Comparison of ENCODE assay signal across 8 mouse cellular contexts in the genomic region with DNA sequence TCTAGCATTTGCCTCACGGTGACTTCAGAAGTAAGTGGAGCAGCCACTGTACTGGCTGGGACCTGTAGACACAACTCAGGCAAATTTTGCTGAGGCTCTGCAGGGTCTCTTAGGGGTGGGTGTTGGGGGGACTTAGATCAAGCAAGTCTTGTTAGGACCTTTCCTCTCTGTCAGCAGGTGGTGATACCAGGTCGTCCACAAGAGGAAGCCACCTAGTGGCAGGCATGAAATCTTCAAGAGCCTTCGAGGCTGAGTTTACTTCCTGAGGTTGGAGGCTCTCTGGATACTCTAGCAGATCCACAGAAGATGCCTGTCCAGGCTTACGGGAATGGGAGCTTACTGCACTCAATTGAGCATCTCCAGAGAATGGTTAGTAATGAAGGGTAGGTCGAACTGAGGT.
DNase-seq lines count a peak whose midpoint lies in the region; ATAC-seq and TF ChIP-seq lines count a peak whose summit lies in the region.
"Had no signal": no experiment of that assay in that cellular context is flagged by ENCODE, and none has a peak within 500 bp of the region (broad histone marks: within the 10 kb centered on the region; RNA-seq: fewer than 3 reads in every experiment).

No protein-coding gene starts in this region.

- ATAC-seq in embryonic facial prominence, embryonic 14.5 days (ENCODE audit: low read depth): no peak

- H3K9ac ChIP-seq in MEL (ENCODE audit: control insufficient read depth, low read depth, low read length, poor library complexity, severe bottlenecking): no peak overlapping the region
- no peak overlapping the region for H3K9ac ChIP-seq in embryonic facial prominence, embryonic 14.5 days (ENCODE audit: low read depth, low read length)
- H3K9ac ChIP-seq: neural tube, embryonic 13.5 days had no signal

- no peak for TF ChIP-seq POLR2A in MEL (IDR thresholded peaks at IDR 0.05; ENCODE audit: control insufficient read depth in 1 of 2, insufficient read depth in 1 of 2, low read depth in 1 of 2, low read length in 2 of 2, poor library complexity in 1 of 2)

- no peak for TF ChIP-seq EP300 in MEL (IDR thresholded peaks at IDR 0.05; ENCODE audit: low read depth in 1 of 2, low read length in 2 of 2)

- DNase-seq in left cerebral cortex, adult 2 months (ENCODE audit: extremely low spot score in 1 of 2, low spot score in 2 of 2): no peak
- DNase-seq in left cerebral cortex, adult 18-20 months (ENCODE audit: low spot score in 2 of 2): no peak
- DNase-seq in MEL (ENCODE audit: low read depth, low spot score): peak; percentile 2
- peak; percentile 23 for DNase-seq in embryonic facial prominence, embryonic 14.5 days (ENCODE audit: low spot score)
- peak; percentile 39 for DNase-seq in splenic B cell, adult 2 months (ENCODE audit: low read depth, low spot score)
- no peak for DNase-seq in c-Kit-positive CD71-positive TER-119-positive erythroid progenitor cells, embryonic 14.5 days (ENCODE audit: low spot score)
- no peak for DNase-seq in testis, postnatal 10 days (ENCODE audit: low spot score)

- WGBS in embryonic facial prominence, embryonic 14.5 days: 57% methylated on average over 5 of the region's 5 CpGs

- H3K27ac ChIP-seq in left cerebral cortex, adult 2 months: no peak overlapping the region
- H3K27ac ChIP-seq in MEL (ENCODE audit: control insufficient read depth, low read depth, low read length): no peak overlapping the region
- no peak overlapping the region for H3K27ac ChIP-seq in embryonic facial prominence, embryonic 14.5 days (replicated peaks; ENCODE audit: low read depth, low read length)
- H3K27ac ChIP-seq: neural tube, embryonic 13.5 days had no signal

- TF ChIP-seq RAD21 in MEL (IDR thresholded peaks at IDR 0.05; ENCODE audit: low read depth, low read length): no peak; the same call in 1 of the 2 replicates

- no peaks in the 10 kb centered on the region for H3K4me1 ChIP-seq in MEL (ENCODE audit: control insufficient read depth in 1 of 2, insufficient read depth in 2 of 2, low read length in 2 of 2)
- H3K4me1 ChIP-seq in embryonic facial prominence, embryonic 14.5 days (ENCODE audit: control insufficient read depth, insufficient read depth, low read length): no peaks in the 10 kb centered on the region
- H3K4me1 ChIP-seq: neural tube, embryonic 13.5 days had no signal

- H3K4me2 ChIP-seq in embryonic facial prominence, embryonic 14.5 days (ENCODE audit: low read depth, low read length): no peak overlapping the region
- H3K4me2 ChIP-seq: neural tube, embryonic 13.5 days had no signal

- H3K4me3 ChIP-seq in left cerebral cortex, adult 2 months: no peak overlapping the region
- no peak overlapping the region for H3K4me3 ChIP-seq in MEL (ENCODE audit: control insufficient read depth in 1 of 2, insufficient read depth in 1 of 2, low read depth in 2 of 2, low read length in 2 of 2)
- H3K4me3 ChIP-seq in embryonic facial prominence, embryonic 14.5 days (ENCODE audit: low read depth, low read length): no peak overlapping the region
- H3K4me3 ChIP-seq: neural tube, embryonic 13.5 days had no signal

- H3K79me2 ChIP-seq in MEL (ENCODE audit: control insufficient read depth, insufficient read depth, low read length, poor library complexity): no peaks in the 10 kb centered on the region

- no peaks in the 10 kb centered on the region for H3K27me3 ChIP-seq in MEL (ENCODE audit: control insufficient read depth in 1 of 2, insufficient read depth in 2 of 2, low read length in 2 of 2)
- no peaks in the 10 kb centered on the region for H3K27me3 ChIP-seq in embryonic facial prominence, embryonic 14.5 days (replicated peaks; ENCODE audit: control insufficient read depth, insufficient read depth, low read length)
- H3K27me3 ChIP-seq in splenic B cell, adult 2 months (ENCODE audit: control insufficient read depth, insufficient read depth, low read length, poor library complexity, severe bottlenecking): no peaks in the 10 kb centered on the region
- H3K27me3 ChIP-seq: neural tube, embryonic 13.5 days had no signal

- intact Hi-C loops in left cerebral cortex, adult 2 months (cut with DNase I): no loop called here

- no peaks in the 10 kb centered on the region for H3K9me3 ChIP-seq in MEL (replicated peaks; ENCODE audit: insufficient read depth, low read length)
- H3K9me3 ChIP-seq in embryonic facial prominence, embryonic 14.5 days (ENCODE audit: control insufficient read depth, low read length): no peaks in the 10 kb centered on the region
- H3K9me3 ChIP-seq: neural tube, embryonic 13.5 days had no signal

- TF ChIP-seq CTCF in left cerebral cortex, adult 2 months (IDR thresholded peaks at IDR 0.05): peak; percentile 55
- peak; percentile 10 to 41 (median 38); a peak in 3 of 6 replicates for TF ChIP-seq CTCF in MEL (IDR thresholded peaks at IDR 0.05 in 2 of 3, conservative IDR thresholded peaks at IDR 0.05 in 1 of 3; ENCODE audit: control insufficient read depth in 1 of 3, insufficient read depth in 1 of 3, low read depth in 2 of 3, low read length in 3 of 3, poor library complexity in 1 of 3, severe bottlenecking in 1 of 3)

- no peaks in the 10 kb centered on the region for H3K36me3 ChIP-seq in MEL (ENCODE audit: control insufficient read depth in 1 of 2, insufficient read depth in 2 of 2, low read length in 2 of 2)
- H3K36me3 ChIP-seq in embryonic facial prominence, embryonic 14.5 days (ENCODE audit: control insufficient read depth, insufficient read depth, low read length): peaks cover 6% of the 10 kb centered on the region; the same call in 1 of the 2 replicates
- no peaks in the 10 kb centered on the region for H3K36me3 ChIP-seq in splenic B cell, adult 2 months (ENCODE audit: control insufficient read depth, insufficient read depth, low read length, poor library complexity, severe bottlenecking)

TF ChIP-seq in MEL, 35 proteins besides CTCF, POLR2A, EP300 and RAD21:
- no peak for TF ChIP-seq MYB (IDR thresholded peaks at IDR 0.05; ENCODE audit: low read depth, low read length)
- peak; percentile 18; the same call in 1 of the 2 replicates for TF ChIP-seq SMC3 (IDR thresholded peaks at IDR 0.05; ENCODE audit: low read depth, low read length)
- TF ChIP-seq NELFE (IDR thresholded peaks at IDR 0.05; ENCODE audit: low read depth, low read length): no peak
TF ChIP-seq in MEL: peak in this region for 1.

Comparison
In these comparisons a context has a peak if more than half of its experiments do, and no peak if none do; other contexts are left out.
1. DNase-seq: peak in MEL (single experiment), embryonic facial prominence, embryonic 14.5 days (single experiment) and splenic B cell, adult 2 months (single experiment); none in left cerebral cortex, adult 2 months (0 of 2), left cerebral cortex, adult 18-20 months (0 of 2), c-Kit-positive CD71-positive TER-119-positive erythroid progenitor cells, embryonic 14.5 days (single experiment) and testis, postnatal 10 days (single experiment).